Comparison of ENCODE assay signal across 9 mouse cellular contexts in genomic region chr5:135533431-135533830, GRCm38 (mm10). TPM values are rescaled to one million over a fixed set of nuclear protein-coding genes. Genes with fewer than 3 reads are reported as not detected.
A peak's percentile ranks its signal among the peaks of the same experiment; 100 is the strongest.
DNase-seq lines count a peak whose midpoint lies in the region; ATAC-seq and TF ChIP-seq lines count a peak whose summit lies in the region.
"Had no signal": no experiment of that assay in that cellular context is flagged by ENCODE, and none has a peak within 500 bp of the region (broad histone marks: within the 10 kb centered on the region; RNA-seq: fewer than 3 reads in every experiment).

No protein-coding gene starts in this region.

- no peak for TF ChIP-seq POLR2A in myocyte (IDR thresholded peaks at IDR 0.05; ENCODE audit: insufficient read length, low read depth)

- no peak overlapping the region for H3K4me3 ChIP-seq in embryonic facial prominence, embryonic 13.5 days
- no peak overlapping the region for H3K4me3 ChIP-seq in embryonic facial prominence, embryonic 10.5 days
- H3K4me3 ChIP-seq in embryonic facial prominence, embryonic 15.5 days (replicated peaks), result no peak overlapping the region
- H3K4me3 ChIP-seq in myocyte, result no peak overlapping the region
- no peak overlapping the region for H3K4me3 ChIP-seq in hindbrain, embryonic 10.5 days

- H3K4me1 ChIP-seq in embryonic facial prominence, embryonic 13.5 days, result no peaks in the 10 kb centered on the region
- H3K4me1 ChIP-seq in embryonic facial prominence, embryonic 10.5 days, result no peaks in the 10 kb centered on the region
- H3K4me1 ChIP-seq in embryonic facial prominence, embryonic 15.5 days, result peaks cover 25% of the 10 kb centered on the region
- no peaks in the 10 kb centered on the region for H3K4me1 ChIP-seq in hindbrain, embryonic 10.5 days (replicated peaks)

- H3K9me3 ChIP-seq in embryonic facial prominence, embryonic 13.5 days, result no peaks in the 10 kb centered on the region
- no peaks in the 10 kb centered on the region for H3K9me3 ChIP-seq in embryonic facial prominence, embryonic 10.5 days
- H3K9me3 ChIP-seq in embryonic facial prominence, embryonic 15.5 days (replicated peaks), result no peaks in the 10 kb centered on the region
- H3K9me3 ChIP-seq in hindbrain, embryonic 10.5 days, result no peaks in the 10 kb centered on the region

- 62% methylated on average over 10 of the region's 10 CpGs for WGBS in embryonic facial prominence, embryonic 13.5 days
- 77% methylated on average over 10 of the region's 10 CpGs for WGBS in embryonic facial prominence, embryonic 10.5 days
- WGBS in embryonic facial prominence, embryonic 15.5 days, result 50% methylated on average over 10 of the region's 10 CpGs
- whole genome bisulfite sequencing in hindbrain, embryonic 10.5 days, result 80% methylated on average over 10 of the region's 10 CpGs

- peak overlapping the region; percentile 33; the same call in 1 of the 2 replicates for H3K27ac ChIP-seq in embryonic facial prominence, embryonic 13.5 days
- H3K27ac ChIP-seq in embryonic facial prominence, embryonic 10.5 days (replicated peaks), result no peak overlapping the region
- H3K27ac ChIP-seq in embryonic facial prominence, embryonic 15.5 days (replicated peaks), result peak overlapping the region; percentile 56
- no peak overlapping the region for H3K27ac ChIP-seq in hindbrain, embryonic 10.5 days

- peaks cover 6% of the 10 kb centered on the region for H3K79me2 ChIP-seq in myocyte (ENCODE audit: control insufficient read depth, insufficient read depth)

- H3K4me2 ChIP-seq in embryonic facial prominence, embryonic 13.5 days, result no peak overlapping the region
- H3K4me2 ChIP-seq in embryonic facial prominence, embryonic 15.5 days (replicated peaks), result 0 out of 2 replicates have a peak overlapping the region, but pooled peaks have one; percentile 8
- peak overlapping the region; percentile 27 for H3K4me2 ChIP-seq in myocyte (ENCODE audit: low read depth)

- no peak overlapping the region for H3ac ChIP-seq in myocyte (ENCODE audit: control insufficient read depth, insufficient read length)

- no peak for ATAC-seq in embryonic facial prominence, embryonic 13.5 days (ENCODE audit: insufficient number of reproducible peaks, insufficient read depth, low FRiP score, low TSS enrichment, low read depth)
- ATAC-seq in embryonic facial prominence, embryonic 15.5 days (ENCODE audit: insufficient number of reproducible peaks, low FRiP score, low TSS enrichment, low read depth), result 0 out of 2 replicates have a peak, but pooled peaks have one; percentile 34

- no peak overlapping the region for H3K9ac ChIP-seq in embryonic facial prominence, embryonic 13.5 days
- no peak overlapping the region for H3K9ac ChIP-seq in embryonic facial prominence, embryonic 15.5 days

- no peak for DNase-seq in embryonic facial prominence, embryonic 10.5 days (ENCODE audit: low spot score)
- peak; percentile 60 for DNase-seq in kidney, adult 18-20 months
- DNase-seq in layer of hippocampus, adult 18-20 months (ENCODE audit: low spot score in 2 of 2), result no peak
- DNase-seq in hindbrain, embryonic 10.5 days (ENCODE audit: low spot score), result no peak
- no peak for DNase-seq in layer of hippocampus, postnatal 25 days (ENCODE audit: extremely low spot score in 1 of 2, low spot score in 1 of 2)

- 0 out of 2 replicates have a peak, but pooled peaks cover 8% of the 10 kb centered on the region for H3K36me3 ChIP-seq in embryonic facial prominence, embryonic 13.5 days
- H3K36me3 ChIP-seq in embryonic facial prominence, embryonic 10.5 days (replicated peaks), result no peaks in the 10 kb centered on the region; the same call in 1 of the 2 replicates
- H3K36me3 ChIP-seq in embryonic facial prominence, embryonic 15.5 days, result no peaks in the 10 kb centered on the region
- peaks cover 8% of the 10 kb centered on the region for H3K36me3 ChIP-seq in myocyte (ENCODE audit: control insufficient read depth, insufficient read depth)
- 0 out of 2 replicates have a peak, but pooled peaks cover 5% of the 10 kb centered on the region for H3K36me3 ChIP-seq in hindbrain, embryonic 10.5 days

- no peaks in the 10 kb centered on the region for H3K27me3 ChIP-seq in embryonic facial prominence, embryonic 13.5 days
- no peaks in the 10 kb centered on the region for H3K27me3 ChIP-seq in embryonic facial prominence, embryonic 10.5 days (replicated peaks; ENCODE audit: low read depth, poor library complexity, severe bottlenecking)
- no peaks in the 10 kb centered on the region for H3K27me3 ChIP-seq in embryonic facial prominence, embryonic 15.5 days
- no peaks in the 10 kb centered on the region for H3K27me3 ChIP-seq in myocyte (ENCODE audit: control insufficient read depth, insufficient read depth, insufficient read length)
- no peaks in the 10 kb centered on the region for H3K27me3 ChIP-seq in hindbrain, embryonic 10.5 days (ENCODE audit: insufficient read depth, poor library complexity, severe bottlenecking)

TF ChIP-seq in myocyte, 11 proteins besides CTCF, POLR2A, EP300 and RAD21:
- TF ChIP-seq MYOD1 (IDR thresholded peaks at IDR 0.05; ENCODE audit: control insufficient read depth in 1 of 3, insufficient read length in 2 of 3, low read depth in 2 of 3) (no peak), TCF3 (IDR thresholded peaks at IDR 0.05; ENCODE audit: insufficient read length, low read depth) (no peak), MYOG (IDR thresholded peaks at IDR 0.05; ENCODE audit: control insufficient read depth in 1 of 3, insufficient read depth in 1 of 3, insufficient read length in 2 of 3, low read depth in 2 of 3) (no peak), E2F4 (IDR thresholded peaks at IDR 0.05; ENCODE audit: insufficient read depth) (no peak), CEBPB (IDR thresholded peaks at IDR 0.05; ENCODE audit: insufficient read depth, poor library complexity, severe bottlenecking) (no peak), POLR2AphosphoS2 (IDR thresholded peaks at IDR 0.05; ENCODE audit: insufficient read length, low read depth) (no peak), USF1 (IDR thresholded peaks at IDR 0.05; ENCODE audit: low read depth) (no peak), SRF (IDR thresholded peaks at IDR 0.05; ENCODE audit: control insufficient read depth, insufficient read length, low read depth) (no peak), REST (IDR thresholded peaks at IDR 0.05; ENCODE audit: insufficient read depth, insufficient read length) (no peak), TCF12 (IDR thresholded peaks at IDR 0.05; ENCODE audit: insufficient read depth, poor library complexity, severe bottlenecking) (no peak), MAX (IDR thresholded peaks at IDR 0.05; ENCODE audit: low read depth) (no peak)
TF ChIP-seq in myocyte: peak in this region for 0.

RNA-seq across cellular contexts. Expression of gene Hip1, which starts 11.5 kb away (rescaled TPM):
- polyA plus RNA-seq in embryonic facial prominence, embryonic 13.5 days (2015; fragmentation: Nextera tagmentation; extraction: Ambion mirVana), result 34.6 and 37.9 TPM in 2 replicates
- polyA plus RNA-seq in embryonic facial prominence, embryonic 10.5 days (2016; fragmentation: Nextera tagmentation; extraction: Ambion mirVana), result 64.6 and 66.1 TPM in 2 replicates
- polyA plus RNA-seq in embryonic facial prominence, embryonic 15.5 days (2015; fragmentation: Nextera tagmentation; extraction: Ambion mirVana), result 32.0 and 35.6 TPM in 2 replicates
- polyA plus RNA-seq in myocyte (2012; fragmentation: generic; extraction: Trizol), result 65.2 TPM
- 10 to 100 TPM; 34.6 to 34.8 TPM for total RNA-seq in layer of hippocampus, adult 18-20 months (2021)
- polyA plus RNA-seq in hindbrain, embryonic 10.5 days (2016; fragmentation: Nextera tagmentation; extraction: Ambion mirVana), result 51.3 and 65.6 TPM in 2 replicates
- total RNA-seq in layer of hippocampus, postnatal 25 days (2021), result 10 to 100 TPM; 37.9 to 39.2 TPM

RNA-seq across cellular contexts. Expression of gene Ccl26, which starts 29.9 kb away (rescaled TPM):
- not detected in 2 replicates for polyA plus RNA-seq in embryonic facial prominence, embryonic 13.5 days (2015; fragmentation: Nextera tagmentation; extraction: Ambion mirVana)
- not detected in 2 replicates for polyA plus RNA-seq in embryonic facial prominence, embryonic 10.5 days (2016; fragmentation: Nextera tagmentation; extraction: Ambion mirVana)
- polyA plus RNA-seq in embryonic facial prominence, embryonic 15.5 days (2015; fragmentation: Nextera tagmentation; extraction: Ambion mirVana), result not detected in 2 replicates
- not detected for polyA plus RNA-seq in myocyte (2012; fragmentation: generic; extraction: Trizol)
- not detected for total RNA-seq in layer of hippocampus, adult 18-20 months (2021)
- not detected in 2 replicates for polyA plus RNA-seq in hindbrain, embryonic 10.5 days (2016; fragmentation: Nextera tagmentation; extraction: Ambion mirVana)
- total RNA-seq in layer of hippocampus, postnatal 25 days (2021), result not detected
- total RNA-seq: layer of hippocampus, postnatal 10 days had no signal

RNA-seq across cellular contexts. Expression of gene Ccl24, which starts 39.4 kb away (rescaled TPM):
- 1.6 and 1.7 TPM in 2 replicates for polyA plus RNA-seq in embryonic facial prominence, embryonic 13.5 days (2015; fragmentation: Nextera tagmentation; extraction: Ambion mirVana)
- polyA plus RNA-seq in embryonic facial prominence, embryonic 10.5 days (2016; fragmentation: Nextera tagmentation; extraction: Ambion mirVana), result 0.75 and 0.86 TPM in 2 replicates
- 2.7 and 2.8 TPM in 2 replicates for polyA plus RNA-seq in embryonic facial prominence, embryonic 15.5 days (2015; fragmentation: Nextera tagmentation; extraction: Ambion mirVana)
- polyA plus RNA-seq in myocyte (2012; fragmentation: generic; extraction: Trizol), result not detected
- under 1 TPM in 1 of 2 experiments, not detected in 1; 0.67 TPM for total RNA-seq in layer of hippocampus, adult 18-20 months (2021)
- polyA plus RNA-seq in hindbrain, embryonic 10.5 days (2016; fragmentation: Nextera tagmentation; extraction: Ambion mirVana), result 1.1 and 1.9 TPM in 2 replicates
- total RNA-seq in layer of hippocampus, postnatal 25 days (2021), result under 1 TPM in 1 of 2 experiments, not detected in 1; 0.54 TPM
- total RNA-seq: layer of hippocampus, postnatal 10 days had no signal

Comparison
In these comparisons a context has a peak if more than half of its experiments do, and no peak if none do; other contexts are left out.
1. H3K27ac ChIP-seq: peak in embryonic facial prominence, embryonic 13.5 days (single experiment) and embryonic facial prominence, embryonic 15.5 days (single experiment); none in embryonic facial prominence, embryonic 10.5 days (single experiment) and hindbrain, embryonic 10.5 days (single experiment).